Mouse (Mus musculus) 3T3-L1 (cell line): ENCODE results near the gene Gusb.

ENCODE experiments used
- DNase-seq: peaks from one replicate; pipeline ENCODE4 v3.0.0-alpha.2; 2015; ENCODE audit warnings: low read depth, low spot score

The Gusb gene

GRCm38 (mm10) chr5:129974866-129975311, 28.0 kb downstream of the Gusb start:
- DNase-seq = peak; percentile 15

DNA sequence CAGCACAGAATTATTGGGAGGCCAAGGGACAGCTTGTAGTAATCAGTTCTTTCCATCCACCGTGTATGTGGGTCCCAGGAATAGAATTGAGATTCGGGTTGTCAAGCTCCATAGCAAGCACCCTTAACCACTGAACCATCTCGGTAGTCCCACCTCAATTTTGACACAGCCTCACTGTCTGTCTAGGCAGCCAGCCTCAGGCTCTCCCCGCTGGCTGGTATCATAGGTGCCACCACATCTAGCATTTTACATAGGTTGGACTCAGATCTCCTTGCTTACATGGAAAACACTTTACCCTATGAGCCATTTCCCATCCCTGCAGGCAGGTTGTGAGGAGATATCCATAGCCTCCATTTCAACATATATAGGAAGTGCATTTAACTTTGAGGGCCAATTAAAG, 28.5 kb downstream of the Gusb start:
- no peak for DNase-seq

GRCm38 (mm10) chr5:129971491-129971890, 31.4 kb downstream of the Gusb start:
- peak; percentile 60 for DNase-seq

- no peak for DNase-seq
Observed at GRCm38 (mm10) chr5:129968417-129968816, 34.4 kb downstream of the Gusb start.

GRCm38 (mm10) chr5:129966448-129966847, 36.4 kb downstream of the Gusb start:
- no peak for DNase-seq

GRCm38 (mm10) chr5:129963224-129963623, 39.6 kb downstream of the Gusb start:
- DNase-seq = no peak

DNA sequence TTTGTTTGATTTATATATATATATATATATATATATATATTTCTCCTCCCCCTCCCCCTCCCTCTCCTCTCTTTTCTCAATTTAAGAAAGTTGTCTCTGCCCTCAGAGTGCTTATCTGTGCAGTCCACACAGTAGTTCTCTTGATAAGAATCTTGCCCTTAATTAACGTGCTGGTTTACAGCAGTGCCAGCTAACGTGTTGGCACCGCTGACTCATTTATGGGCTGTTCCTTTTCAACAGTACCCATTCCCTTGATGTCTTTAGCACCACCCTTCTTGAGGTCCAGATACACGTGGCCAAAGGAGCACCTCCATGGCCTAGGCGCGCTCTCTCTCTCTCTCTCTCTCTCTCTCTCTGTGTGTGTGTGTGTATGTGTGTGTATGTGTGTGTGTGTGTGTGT, 47.1 kb downstream of the Gusb start:
- DNase-seq = no peak

- DNase-seq = peak; percentile 37
Observed at GRCm38 (mm10) chr5:129954473-129955254, 48.2 kb downstream of the Gusb start.

DNA sequence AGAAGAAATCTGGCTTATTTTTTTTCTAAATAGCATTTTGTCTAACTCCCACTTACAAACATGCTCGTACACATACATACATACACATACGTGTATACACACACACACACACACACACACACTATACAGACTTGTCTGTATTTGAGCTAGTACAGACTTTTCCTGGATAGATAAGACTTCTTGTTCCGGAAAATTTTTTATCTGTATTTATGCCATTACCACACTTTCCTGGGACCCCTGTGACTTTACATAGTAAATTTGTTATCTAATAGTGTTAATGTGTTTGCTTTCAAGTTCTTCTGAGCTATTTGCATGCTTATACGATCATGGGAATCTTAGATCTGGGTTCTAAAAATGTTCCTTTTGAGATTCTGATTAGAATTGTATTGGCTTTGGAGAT, 50.7 kb downstream of the Gusb start:
- no peak for DNase-seq

- DNase-seq = no peak
Observed at GRCm38 (mm10) chr5:129947528-129948033, 55.3 kb downstream of the Gusb start.

DNA sequence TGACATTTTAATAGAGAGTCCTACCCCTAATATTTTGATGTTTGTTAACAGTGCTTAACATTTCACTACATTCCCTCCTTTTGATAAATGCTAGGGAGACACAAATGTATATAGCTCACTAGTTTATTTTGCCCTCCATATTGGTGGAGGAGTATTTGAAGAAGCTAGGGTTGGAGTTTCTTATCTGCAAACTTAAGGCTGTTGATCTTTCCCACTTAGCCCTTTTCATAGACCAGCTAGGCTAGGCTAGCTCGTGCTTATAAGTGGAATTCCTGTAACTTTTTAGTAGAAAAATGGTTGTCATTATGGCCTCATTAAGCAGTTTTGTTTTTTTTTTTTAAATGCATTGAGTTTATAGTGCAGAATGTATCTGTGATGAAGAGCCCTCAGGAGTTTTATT, 59.4 kb downstream of the Gusb start:
- DNase-seq = no peak

GRCm38 (mm10) chr5:129942073-129942939, 60.5 kb downstream of the Gusb start:
- peak; percentile 46 for DNase-seq

DNA sequence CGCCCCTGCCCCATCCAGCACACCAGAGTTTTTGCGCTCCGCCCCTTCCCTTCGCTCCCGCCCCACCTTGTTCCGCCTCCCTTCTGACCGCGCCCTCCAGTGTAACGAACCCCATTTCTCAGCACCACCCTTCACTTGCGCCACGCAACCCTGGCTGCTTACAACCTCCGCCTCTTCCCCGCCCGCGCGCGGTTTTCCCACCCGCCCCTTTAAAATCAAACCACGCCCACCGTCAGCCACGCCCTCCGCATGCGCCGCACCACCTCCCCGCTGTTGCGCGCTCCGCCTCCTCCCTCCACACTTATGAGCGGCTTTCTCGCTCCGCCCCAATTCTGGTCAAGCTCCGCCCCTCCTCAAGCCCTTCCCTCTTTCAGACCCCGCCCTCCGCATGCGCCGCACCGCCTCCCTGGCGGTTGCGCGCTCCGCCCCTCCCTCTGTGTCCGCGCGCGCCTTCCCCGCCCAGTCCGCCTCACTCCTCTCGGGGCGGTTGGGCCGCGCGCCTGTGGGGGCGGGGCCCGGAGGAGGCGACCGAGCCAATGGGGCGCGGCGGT, 61.3 kb downstream of the Gusb start, which contains the start of gene Vkorc1l1:
Gene Vkorc1l1, plus strand, starts transcription at position 476 of the 551 bp plus-strand sequence.
- DNase-seq = peak; percentile 98

DNA sequence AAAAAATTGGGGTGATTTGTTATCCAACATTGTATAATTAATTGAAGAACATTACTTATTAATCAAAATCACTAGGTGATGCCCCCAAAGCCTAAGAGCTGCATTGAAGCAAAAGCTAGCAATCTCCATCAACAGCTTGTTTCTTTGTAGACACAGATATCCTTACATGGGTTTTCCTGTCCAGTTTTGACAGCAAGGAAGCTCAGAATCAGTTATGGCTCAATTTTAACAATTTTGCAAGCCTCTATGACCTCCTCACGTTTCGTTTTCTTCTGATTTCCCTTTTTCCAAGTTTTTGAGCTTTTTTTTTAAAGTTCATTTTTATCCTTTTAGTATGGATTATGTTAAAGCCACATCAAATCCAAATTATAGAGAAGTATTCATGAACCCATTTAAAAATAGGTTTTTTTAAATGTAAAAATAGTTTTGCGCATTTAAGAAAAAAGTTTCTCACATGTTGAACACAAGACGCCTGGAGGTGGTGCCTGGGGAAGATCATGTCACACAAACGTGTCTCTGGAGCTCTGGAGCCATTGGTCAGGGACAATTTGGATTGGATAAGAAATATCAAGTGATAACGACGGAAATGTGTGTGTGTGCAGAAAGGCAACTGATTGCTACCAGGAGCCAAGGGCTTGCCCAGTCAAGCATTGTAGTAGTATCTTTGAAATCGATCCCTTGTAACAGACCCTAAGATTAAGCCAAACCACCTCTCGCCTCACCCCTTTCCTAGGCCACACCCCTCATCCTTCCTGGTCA, 61.9 kb downstream of the Gusb start:
- DNase-seq = peak; percentile 36

DNA sequence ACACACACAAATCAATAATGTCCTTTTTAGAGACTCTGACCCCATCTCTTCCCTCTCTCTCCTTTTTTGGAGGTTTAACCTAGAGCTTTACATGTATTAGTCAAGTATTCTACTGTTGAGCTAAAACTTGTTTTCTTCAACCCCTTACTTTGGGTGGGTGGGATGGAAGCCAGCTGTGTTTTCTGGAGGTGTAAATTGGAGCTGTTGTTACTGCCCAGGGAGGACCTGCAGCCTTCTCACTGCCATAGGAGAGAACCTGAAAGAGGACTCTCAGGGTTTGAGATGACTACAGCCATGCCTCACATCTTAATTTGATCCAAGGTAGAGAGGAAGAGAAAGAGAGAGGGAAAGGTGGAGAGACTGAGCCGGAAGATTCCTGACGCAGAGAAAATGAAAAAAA, 62.6 kb downstream of the Gusb start:
- DNase-seq = no peak
